Mouse (Mus musculus) cortical plate, adult 2 months (tissue): ENCODE measurements around the gene Frmd4b.

Experiments used
- CTCF ChIP-seq: fragments of 200-500 bp; IDR thresholded peaks from 2 replicates; pipeline ENCODE4 v1.5.1; 2011; ENCODE audit warnings: mild to moderate bottlenecking, control low read depth, low read length; ENCODE audit not compliant: insufficient read depth; ENCODE audit errors: extremely low read depth
- POLR2A ChIP-seq: fragments of 200-500 bp; IDR thresholded peaks from 2 replicates; pipeline ENCODE4 v1.6.1; 2011; ENCODE audit warnings: mild to moderate bottlenecking, low read length, control low read depth; ENCODE audit not compliant: insufficient read depth; ENCODE audit errors: extremely low read depth

GRCm38 (mm10) chr6:97586024-97586423 is 31.3 kb downstream of the Frmd4b start:
- no peak for TF ChIP-seq CTCF
- TF ChIP-seq POLR2A, result no peak
